Mouse (Mus musculus): Measurements from ENCODE around the gene Tfip11. TPM values are rescaled to one million over a fixed set of nuclear protein-coding genes. Genes with fewer than 3 reads are reported as not detected.

Tfip11 gene
- polyA plus RNA-seq, 1 experiment, result 29.8 TPM

GRCm38 (mm10) chr5:112327854-112328253, 1.7 kb downstream of the Tfip11 start:
- TF ChIP-seq CTCF (IDR thresholded peaks at IDR 0.05; ENCODE audit: extremely low read depth, insufficient read depth, insufficient read length, insufficient replicate concordance) (no peak), POLR2A (IDR thresholded peaks at IDR 0.05; ENCODE audit: low read depth, low read length) (no peak)
- Histone ChIP-seq H3K4me1 (ENCODE audit: control insufficient read depth, insufficient read depth, insufficient read length) (peaks cover 7% of the 10 kb centered on the region; the same call in 1 of the 2 replicates), H3K36me3 (ENCODE audit: control insufficient read depth, insufficient read depth, low read length) (peaks cover 43% of the 10 kb centered on the region), H3K4me3 (ENCODE audit: extremely low read depth, insufficient read depth, insufficient read length) (no peak overlapping the region), H3K27me3 (ENCODE audit: control insufficient read depth, insufficient read depth, low read length) (no peaks in the 10 kb centered on the region), H3K27ac (ENCODE audit: insufficient read depth, low read length) (no peak overlapping the region)
- 96% methylated on average over 15 of the region's 15 CpGs for WGBS
- no peak for DNase-seq (ENCODE audit: low read depth in 1 of 2, low spot score in 2 of 2)

DNA sequence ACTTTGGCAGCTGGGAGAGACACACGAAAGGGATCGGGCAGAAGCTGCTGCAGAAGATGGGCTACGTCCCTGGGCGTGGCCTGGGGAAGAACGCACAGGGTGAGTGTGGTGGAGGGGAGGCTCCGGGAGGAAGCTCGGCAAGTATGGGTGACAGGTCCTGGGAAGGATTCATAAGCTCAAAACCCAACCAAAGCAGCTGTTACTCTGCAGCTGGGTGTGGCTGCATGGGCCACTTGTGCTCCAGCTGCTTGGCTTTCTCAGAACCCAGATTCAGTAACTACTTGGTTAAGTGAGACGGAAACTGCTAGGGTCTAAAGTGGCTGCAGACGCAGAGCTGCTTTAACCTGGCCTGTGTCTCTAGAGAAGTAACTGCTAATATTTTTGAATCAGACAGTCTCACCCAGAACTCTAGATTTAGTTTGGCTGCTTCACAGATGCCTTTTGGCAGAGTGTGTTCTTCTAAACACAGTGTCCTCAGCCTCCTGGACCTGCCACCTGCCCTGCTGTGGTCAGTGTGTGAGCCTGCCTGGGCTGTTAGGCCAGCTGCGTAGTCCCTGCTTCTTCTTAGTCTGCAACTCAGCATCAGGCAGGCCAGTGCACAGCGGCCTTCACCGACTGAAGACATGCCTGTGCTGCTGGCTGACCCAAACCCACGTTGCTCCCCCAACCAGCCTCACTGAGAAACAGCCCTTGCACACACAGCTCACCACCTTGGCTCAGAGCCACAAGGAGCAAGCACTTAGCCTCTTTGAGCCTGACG, 3.8 kb downstream of the Tfip11 start:
- Histone ChIP-seq H3K27me3 (ENCODE audit: control insufficient read depth, insufficient read depth, low read length) (no peaks in the 10 kb centered on the region), H3K27ac (ENCODE audit: insufficient read depth, low read length) (no peak overlapping the region), H3K4me1 (ENCODE audit: control insufficient read depth, insufficient read depth, insufficient read length) (peaks cover 2% of the 10 kb centered on the region; the same call in 1 of the 2 replicates), H3K36me3 (ENCODE audit: control insufficient read depth, insufficient read depth, low read length) (peaks cover 59% of the 10 kb centered on the region), H3K4me3 (ENCODE audit: extremely low read depth, insufficient read depth, insufficient read length) (no peak overlapping the region)
- WGBS, result 96% methylated on average over 14 of the region's 14 CpGs
- DNase-seq (ENCODE audit: low read depth in 1 of 2, low spot score in 2 of 2), result no peak
- TF ChIP-seq CTCF (IDR thresholded peaks at IDR 0.05; ENCODE audit: extremely low read depth, insufficient read depth, insufficient read length, insufficient replicate concordance), result no peak
- no peak for TF ChIP-seq POLR2A (IDR thresholded peaks at IDR 0.05; ENCODE audit: low read depth, low read length)

GRCm38 (mm10) chr5:112335473-112335872, 9.3 kb downstream of the Tfip11 start:
- H3K36me3 ChIP-seq (ENCODE audit: control insufficient read depth, insufficient read depth, low read length), result peaks cover 64% of the 10 kb centered on the region
- H3K4me1 ChIP-seq (ENCODE audit: control insufficient read depth, insufficient read depth, insufficient read length), result no peaks in the 10 kb centered on the region
- H3K27ac ChIP-seq (ENCODE audit: insufficient read depth, low read length), result no peak overlapping the region
- no peaks in the 10 kb centered on the region for H3K27me3 ChIP-seq (ENCODE audit: control insufficient read depth, insufficient read depth, low read length)
- DNase-seq (ENCODE audit: low read depth in 1 of 2, low spot score in 2 of 2), result peak in 1 of 2 experiments; percentile 61
- H3K4me3 ChIP-seq (ENCODE audit: extremely low read depth, insufficient read depth, insufficient read length), result no peak overlapping the region
- TF ChIP-seq POLR2A (IDR thresholded peaks at IDR 0.05; ENCODE audit: low read depth, low read length), result no peak
- TF ChIP-seq CTCF (IDR thresholded peaks at IDR 0.05; ENCODE audit: extremely low read depth, insufficient read depth, insufficient read length, insufficient replicate concordance), result peak; percentile 92
- 72% methylated on average over 2 of the region's 2 CpGs for WGBS

DNA sequence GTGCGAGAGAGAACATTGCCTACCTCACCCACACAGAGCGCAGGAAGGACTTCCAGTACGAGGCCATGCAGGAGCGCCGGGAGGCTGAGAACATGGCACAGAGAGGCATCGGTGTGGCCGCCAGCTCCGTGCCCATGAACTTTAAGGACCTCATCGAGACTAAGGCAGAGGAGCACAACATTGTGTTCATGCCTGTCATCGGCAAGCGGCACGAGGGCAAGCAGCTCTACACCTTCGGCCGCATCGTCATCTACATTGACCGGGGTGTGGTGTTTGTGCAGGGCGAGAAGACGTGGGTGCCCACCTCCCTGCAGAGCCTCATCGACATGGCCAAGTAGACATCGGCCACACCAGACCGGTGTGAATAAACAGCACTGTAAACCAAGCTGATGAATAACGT, 10.8 kb downstream of the Tfip11 start:
- peaks cover 50% of the 10 kb centered on the region for H3K36me3 ChIP-seq (ENCODE audit: control insufficient read depth, insufficient read depth, low read length)

DNA sequence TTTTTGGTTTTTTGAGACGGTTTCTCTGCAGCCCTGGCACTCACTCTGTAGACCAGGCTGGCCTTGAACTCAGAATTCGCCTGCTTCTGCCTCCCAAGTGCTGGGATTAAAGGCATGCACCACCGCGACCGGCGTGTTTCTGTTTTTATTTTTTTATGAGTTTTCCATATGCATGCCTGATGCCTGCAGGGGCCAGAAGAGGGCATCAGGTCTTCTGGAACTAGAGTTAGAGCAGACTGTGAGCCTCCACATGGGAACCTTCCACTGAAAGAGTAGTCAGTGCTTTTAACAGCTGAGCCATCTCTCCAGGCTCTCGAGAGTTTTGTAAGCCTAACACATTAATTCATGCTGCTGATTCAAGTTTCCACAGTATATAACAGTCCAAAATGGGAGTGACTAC, 13.1 kb downstream of the Tfip11 start:
- H3K4me1 ChIP-seq (ENCODE audit: control insufficient read depth, insufficient read depth, insufficient read length), result peaks cover 5% of the 10 kb centered on the region; the same call in 1 of the 2 replicates
- TF ChIP-seq CTCF (IDR thresholded peaks at IDR 0.05; ENCODE audit: extremely low read depth, insufficient read depth, insufficient read length, insufficient replicate concordance) (no peak), POLR2A (IDR thresholded peaks at IDR 0.05; ENCODE audit: low read depth, low read length) (no peak)

More for the DNA sequence above, 10.8 kb downstream of the Tfip11 start:
- TF ChIP-seq CTCF (IDR thresholded peaks at IDR 0.05; ENCODE audit: extremely low read depth, insufficient read depth, insufficient read length, insufficient replicate concordance) (no peak), POLR2A (IDR thresholded peaks at IDR 0.05; ENCODE audit: low read depth, low read length) (no peak)
- Histone ChIP-seq H3K4me1 (ENCODE audit: control insufficient read depth, insufficient read depth, insufficient read length) (0 out of 2 replicates have a peak, but pooled peaks cover under 1% of the 10 kb centered on the region), H3K4me3 (ENCODE audit: extremely low read depth, insufficient read depth, insufficient read length) (no peak overlapping the region), H3K27ac (ENCODE audit: insufficient read depth, low read length) (no peak overlapping the region), H3K27me3 (ENCODE audit: control insufficient read depth, insufficient read depth, low read length) (no peaks in the 10 kb centered on the region)
- no peak for DNase-seq (ENCODE audit: low read depth in 1 of 2, low spot score in 2 of 2)
- WGBS, result 96% methylated on average over 22 of the region's 22 CpGs

GRCm38 (mm10) chr5:112342463-112343204, 16.5 kb downstream of the Tfip11 start, which contains the start of the genes Srrd and Hps4:
Gene Srrd, minus strand, starts transcription at chr5:112343040.
Gene Hps4, plus strand, starts transcription at chr5:112343083.
- Histone ChIP-seq H3K27me3 (ENCODE audit: control insufficient read depth, insufficient read depth, low read length) (no peaks in the 10 kb centered on the region), H3K4me1 (ENCODE audit: control insufficient read depth, insufficient read depth, insufficient read length) (peaks cover 5% of the 10 kb centered on the region; the same call in 1 of the 2 replicates), H3K36me3 (ENCODE audit: control insufficient read depth, insufficient read depth, low read length) (peaks cover 10% of the 10 kb centered on the region), H3K27ac (ENCODE audit: insufficient read depth, low read length) (peak within 1 kb of the TSS; percentile 45), H3K4me3 (ENCODE audit: extremely low read depth, insufficient read depth, insufficient read length) (peak within 1 kb of the TSS; percentile 77)
- 2% methylated on average over 61 of the region's 64 CpGs for WGBS
- peak; percentile 69 to 75 for DNase-seq (ENCODE audit: low read depth in 1 of 2, low spot score in 2 of 2)
- TF ChIP-seq POLR2A (IDR thresholded peaks at IDR 0.05; ENCODE audit: low read depth, low read length), result no peak
- no peak for TF ChIP-seq CTCF (IDR thresholded peaks at IDR 0.05; ENCODE audit: extremely low read depth, insufficient read depth, insufficient read length, insufficient replicate concordance)

More for the DNA sequence above, 13.1 kb downstream of the Tfip11 start:
- H3K27ac ChIP-seq (ENCODE audit: insufficient read depth, low read length), result no peak overlapping the region
- H3K4me3 ChIP-seq (ENCODE audit: extremely low read depth, insufficient read depth, insufficient read length), result no peak overlapping the region
- peaks cover 28% of the 10 kb centered on the region for H3K36me3 ChIP-seq (ENCODE audit: control insufficient read depth, insufficient read depth, low read length)
- no peaks in the 10 kb centered on the region for H3K27me3 ChIP-seq (ENCODE audit: control insufficient read depth, insufficient read depth, low read length)
- no peak for DNase-seq (ENCODE audit: low read depth in 1 of 2, low spot score in 2 of 2)
- 81% methylated on average over 7 of the region's 7 CpGs for WGBS
